Mouse (Mus musculus): ENCODE measurements around the gene Atp8b4. TPM values are rescaled to one million over a fixed set of nuclear protein-coding genes. Genes with fewer than 3 reads are reported as not detected.

The Atp8b4 gene
- total RNA-seq, 2 experiments from 2014 or later: not detected

DNA sequence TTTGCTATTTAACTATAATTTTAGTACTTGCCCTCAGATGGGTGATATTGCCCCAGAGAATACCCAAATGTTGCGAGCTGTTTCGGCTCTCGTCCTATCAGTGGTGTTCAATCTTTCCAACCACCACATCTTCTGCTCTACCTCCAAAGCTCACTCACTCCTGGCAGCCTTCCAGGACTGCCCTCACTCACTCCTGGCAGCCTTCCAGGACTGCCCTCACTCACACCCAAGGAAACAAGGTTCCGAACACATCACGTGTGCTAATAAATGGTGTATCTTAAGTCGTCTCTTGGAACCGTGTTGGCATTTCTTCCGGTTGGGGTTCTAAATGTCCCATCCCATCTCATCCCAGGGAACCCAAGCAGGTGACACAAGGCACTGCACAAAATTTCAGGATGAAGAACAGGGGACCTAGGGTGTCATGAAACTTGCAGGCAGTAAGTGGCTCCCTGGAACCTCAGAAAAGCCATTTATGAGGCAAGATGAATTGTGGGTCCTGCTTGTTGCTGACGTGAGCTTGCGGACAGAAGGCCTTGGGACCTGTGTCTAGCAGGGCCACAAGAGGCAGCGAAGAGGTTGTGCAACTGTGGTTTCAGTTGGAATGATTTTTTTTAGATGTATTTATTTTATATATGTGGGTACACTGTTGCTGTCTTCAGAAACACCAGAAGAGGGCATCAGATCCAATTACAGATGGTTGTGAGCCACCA is 19.6 kb upstream of the Atp8b4 start:
- Histone ChIP-seq H3K27ac (no peak overlapping the region), H3K4me3 (no peak overlapping the region)
- no peak for TF ChIP-seq CTCF (conservative IDR thresholded peaks at IDR 0.05)
- no peak for DNase-seq (ENCODE audit: low spot score in 2 of 2)

DNA sequence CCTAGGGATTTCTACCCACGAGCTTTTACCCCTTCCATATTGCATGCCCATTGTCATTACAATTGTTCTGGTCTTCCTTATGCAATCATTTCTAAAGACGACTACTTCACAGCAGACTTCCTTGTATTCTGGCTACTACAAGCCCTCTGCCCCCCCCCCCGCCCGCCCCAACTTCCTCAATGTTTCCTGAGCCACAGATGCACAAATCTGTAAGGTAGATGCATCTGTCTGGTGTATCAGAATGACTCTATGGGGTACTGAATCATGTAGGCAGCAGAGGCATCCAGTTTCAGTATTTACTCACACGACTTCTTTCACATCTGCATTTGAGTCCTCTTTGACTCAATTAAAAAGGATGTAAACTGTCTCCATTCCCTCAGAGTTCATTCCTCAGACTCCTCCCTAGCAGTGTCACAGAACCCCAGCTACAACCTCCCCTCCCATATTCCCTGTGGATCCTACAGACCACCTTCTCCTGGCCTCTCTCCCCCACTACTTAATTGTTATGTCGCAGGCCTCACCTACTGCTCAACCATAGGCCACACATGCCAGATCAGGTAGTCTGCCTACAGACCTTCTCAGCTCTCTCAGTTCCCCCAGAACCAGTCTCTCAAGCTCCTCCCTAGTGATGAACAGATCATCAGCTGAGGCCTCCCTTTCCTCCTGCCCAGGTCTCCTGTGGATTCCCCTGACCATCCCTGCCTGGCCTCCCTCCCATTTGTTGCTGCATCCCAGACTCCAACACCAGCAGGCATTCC is 14.8 kb upstream of the Atp8b4 start:
- Histone ChIP-seq H3K27ac (no peak overlapping the region), H3K4me3 (no peak overlapping the region)
- no peak for DNase-seq (ENCODE audit: low spot score in 2 of 2)
- no peak for TF ChIP-seq CTCF (conservative IDR thresholded peaks at IDR 0.05)

DNA sequence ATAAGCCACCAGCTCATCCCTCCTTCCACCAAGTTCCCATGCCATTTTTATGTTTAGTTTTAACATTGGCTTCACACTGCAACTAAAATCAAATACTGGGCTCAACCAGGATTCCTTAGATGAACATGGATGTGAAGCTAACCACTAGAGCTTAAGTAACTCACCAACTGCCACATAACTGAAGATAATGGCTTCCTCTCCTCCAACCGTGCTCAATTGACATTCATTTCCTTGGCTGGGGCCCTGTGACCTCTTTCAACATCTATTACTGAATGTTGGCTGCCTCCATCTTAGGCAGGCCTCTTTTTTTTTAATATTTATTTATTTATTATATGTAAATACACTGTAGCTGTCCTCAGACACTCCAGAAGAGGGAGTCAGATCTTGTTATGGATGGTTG is 7.8 kb upstream of the Atp8b4 start:
- Histone ChIP-seq H3K27ac (no peak overlapping the region), H3K4me3 (no peak overlapping the region)
- DNase-seq (ENCODE audit: low spot score in 2 of 2): no peak
- no peak for TF ChIP-seq CTCF (conservative IDR thresholded peaks at IDR 0.05)

DNA sequence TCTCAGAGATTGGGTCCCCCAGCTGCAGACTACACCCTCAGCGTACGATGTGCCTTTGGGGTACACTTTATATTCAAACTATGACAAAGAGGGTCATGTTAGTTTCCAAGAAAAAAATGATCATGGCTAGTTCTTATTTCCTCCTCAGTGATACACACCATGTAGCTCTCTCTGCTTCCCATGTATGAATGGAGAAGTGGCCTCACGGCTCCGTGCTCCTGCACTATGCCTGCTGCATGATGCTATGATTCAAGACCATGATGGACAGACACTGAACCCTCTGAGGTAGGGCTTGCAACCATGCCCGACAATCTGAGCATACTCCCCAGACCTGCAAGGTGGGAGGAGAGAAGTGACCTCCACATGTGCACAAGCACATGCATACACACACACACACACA is 7.0 kb upstream of the Atp8b4 start:
- DNase-seq (ENCODE audit: low spot score in 2 of 2): no peak
- Histone ChIP-seq H3K4me3 (no peak overlapping the region), H3K27ac (no peak overlapping the region)
- TF ChIP-seq CTCF (conservative IDR thresholded peaks at IDR 0.05): no peak

DNA sequence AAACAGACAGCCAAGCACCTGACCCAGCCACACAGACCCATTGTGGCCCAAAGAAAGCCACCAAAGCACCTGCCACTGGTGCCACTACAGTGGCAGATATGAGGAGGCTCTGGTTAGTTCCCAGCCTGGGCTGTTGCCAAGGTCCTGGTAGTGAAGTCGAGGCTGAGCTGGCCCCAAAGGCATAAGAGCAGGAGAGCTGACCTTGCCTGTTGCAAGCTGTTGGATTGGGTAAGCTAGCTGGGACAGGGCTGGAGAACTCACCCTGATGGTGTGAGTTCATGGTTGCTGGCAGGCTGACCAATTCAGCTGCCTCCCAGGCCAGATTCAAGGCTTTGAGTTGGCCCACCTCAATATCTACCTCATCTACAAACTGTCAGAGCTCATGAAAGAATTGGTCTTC is 4.7 kb upstream of the Atp8b4 start:
- DNase-seq (ENCODE audit: low spot score in 2 of 2): no peak
- TF ChIP-seq CTCF (conservative IDR thresholded peaks at IDR 0.05): no peak
- H3K27ac ChIP-seq: no peak overlapping the region
- H3K4me3 ChIP-seq: no peak overlapping the region

DNA sequence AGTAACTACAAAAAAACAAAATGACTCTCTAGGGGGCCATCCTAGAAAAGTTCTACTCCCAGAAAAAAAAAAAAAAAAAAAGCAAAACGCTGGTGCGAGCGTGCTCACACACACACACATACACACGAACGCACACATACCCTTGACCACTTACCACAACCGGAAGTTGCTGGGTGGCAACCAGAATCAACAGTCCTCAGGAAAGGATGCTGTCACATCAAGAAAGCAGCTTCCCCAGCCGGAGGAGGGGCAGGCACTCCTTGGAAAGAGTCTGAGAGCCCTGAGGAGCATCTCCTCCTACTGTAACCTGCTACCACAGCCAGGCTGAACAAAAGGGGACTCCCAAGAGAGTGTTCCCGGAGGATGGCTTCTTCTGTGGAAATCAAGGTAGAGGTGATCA is 744 bp downstream of the Atp8b4 start:
- DNase-seq (ENCODE audit: low spot score in 2 of 2): no peak
- H3K27ac ChIP-seq: no peak overlapping the region
- no peak overlapping the region for H3K4me3 ChIP-seq
- no peak for TF ChIP-seq CTCF (conservative IDR thresholded peaks at IDR 0.05)

DNA sequence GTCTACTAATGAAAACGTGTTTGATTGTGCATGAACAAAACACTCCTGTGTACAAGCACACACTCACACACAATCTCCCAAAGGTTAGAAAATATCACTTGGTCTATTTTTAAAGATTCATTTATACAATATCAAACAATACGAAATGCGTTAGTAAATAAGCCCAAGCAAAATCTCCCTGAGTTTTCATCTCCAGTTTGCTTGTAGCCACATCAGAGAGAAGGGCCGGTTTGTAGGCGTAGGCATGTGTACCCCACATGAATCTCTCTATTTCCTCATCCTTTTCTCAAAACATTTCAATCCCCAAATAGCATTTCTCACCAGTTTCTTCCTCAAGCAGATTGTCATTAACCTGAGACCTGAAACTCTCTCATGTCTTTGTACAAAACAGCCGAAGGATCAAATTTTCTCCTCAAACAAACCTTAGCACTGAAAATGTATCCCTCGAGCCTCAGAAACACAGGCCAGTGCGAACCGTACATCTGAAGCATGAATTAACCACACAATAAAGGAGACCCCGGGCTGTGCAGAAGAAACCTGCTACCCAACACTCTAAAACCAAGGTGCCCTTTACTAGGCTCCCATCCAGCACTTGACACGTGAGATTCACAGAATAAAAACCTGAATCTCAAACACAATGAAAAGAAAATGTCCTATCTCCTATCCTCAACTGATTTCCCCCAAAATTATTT is 1.6 kb downstream of the Atp8b4 start:
- Histone ChIP-seq H3K27ac (no peak overlapping the region), H3K4me3 (no peak overlapping the region)
- no peak for TF ChIP-seq CTCF (conservative IDR thresholded peaks at IDR 0.05)
- no peak for DNase-seq (ENCODE audit: low spot score in 2 of 2)

DNA sequence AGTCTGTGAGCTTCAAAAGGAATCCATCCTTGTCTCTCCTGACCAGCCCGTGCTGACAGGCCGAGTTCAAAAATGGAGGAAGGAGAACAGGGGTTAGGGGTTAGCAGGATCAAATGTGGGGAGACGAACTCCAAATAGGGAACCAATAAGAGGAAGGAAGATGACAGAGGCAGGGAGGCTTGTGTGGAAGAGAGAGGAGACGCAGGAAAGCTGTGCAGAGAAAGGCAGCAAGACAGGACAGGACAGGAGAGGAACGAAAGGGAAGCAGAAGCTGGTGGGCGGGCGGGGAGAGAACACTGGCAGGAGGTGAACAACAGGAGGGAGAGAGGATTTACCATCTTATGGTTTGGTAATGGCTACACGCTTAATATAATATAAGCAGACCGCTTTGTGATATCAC is 3.6 kb downstream of the Atp8b4 start:
- no peak for TF ChIP-seq CTCF (conservative IDR thresholded peaks at IDR 0.05)
- DNase-seq (ENCODE audit: low spot score in 2 of 2): no peak
- H3K4me3 ChIP-seq: no peak overlapping the region

DNA sequence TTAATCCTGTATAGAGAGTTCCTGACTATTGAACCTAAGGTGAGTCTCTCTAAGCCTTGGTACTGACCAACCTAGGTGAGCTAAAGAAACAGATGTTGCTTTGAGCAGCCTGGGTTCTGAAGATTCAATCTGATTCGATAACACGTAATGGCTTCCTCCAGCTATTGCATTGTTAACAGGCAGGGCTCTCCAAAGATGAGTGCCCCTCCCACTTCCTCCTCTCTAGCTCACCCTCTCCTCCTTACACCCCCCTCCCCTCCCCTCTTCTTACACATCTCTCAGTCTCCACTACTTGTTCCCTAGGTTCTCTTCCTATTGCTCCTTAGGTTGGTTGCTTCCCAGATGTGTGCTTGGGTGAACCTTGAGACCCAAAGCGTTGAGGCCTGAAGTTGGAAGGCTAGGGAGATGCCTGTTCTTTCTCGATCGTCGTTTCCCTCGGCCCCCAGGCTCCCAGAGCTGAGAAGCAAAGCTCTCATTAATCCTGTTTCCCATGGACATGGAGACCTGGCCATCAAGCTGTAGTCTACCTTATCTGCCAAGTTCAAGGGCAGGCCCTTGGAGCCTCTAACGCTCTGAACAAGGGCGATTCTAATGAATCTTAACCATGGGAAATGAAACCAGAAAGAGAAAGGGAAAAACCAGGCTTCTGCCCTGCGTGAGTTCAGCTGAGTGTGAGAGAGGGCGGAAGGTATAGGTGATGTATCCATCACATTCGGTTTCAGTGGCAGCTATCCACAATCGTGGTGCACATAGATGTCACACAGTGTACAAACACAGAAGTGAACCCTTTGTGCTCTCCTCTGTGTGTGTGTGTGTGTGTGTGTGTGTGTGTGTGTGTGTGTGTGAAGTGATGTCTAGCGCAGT is 4.4 kb downstream of the Atp8b4 start:
- DNase-seq (ENCODE audit: low spot score in 2 of 2): no peak
- Histone ChIP-seq H3K27ac (no peak overlapping the region), H3K4me3 (no peak overlapping the region)
- TF ChIP-seq CTCF (conservative IDR thresholded peaks at IDR 0.05): no peak

More for the DNA sequence above, 3.6 kb downstream of the Atp8b4 start:
- no peak overlapping the region for H3K27ac ChIP-seq

DNA sequence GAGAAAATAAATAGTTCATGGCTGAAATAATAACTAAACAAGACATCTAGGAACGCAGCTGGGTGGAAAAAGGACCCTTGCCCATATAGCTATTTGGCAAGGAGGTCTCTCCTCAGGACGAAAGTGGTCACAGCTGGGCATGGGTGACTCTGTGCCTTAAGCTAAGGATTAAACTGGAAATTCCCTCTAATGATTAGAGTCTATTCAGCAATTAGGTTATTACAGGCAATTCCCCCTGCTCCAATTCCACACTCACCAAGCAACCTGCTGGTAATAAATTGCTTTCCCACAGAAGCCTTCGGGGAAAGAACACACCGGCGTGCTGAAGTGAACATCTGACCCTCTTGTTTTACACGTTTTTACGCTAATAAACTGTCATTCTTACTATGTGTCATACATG is 5.2 kb downstream of the Atp8b4 start:
- H3K4me3 ChIP-seq: no peak overlapping the region
- DNase-seq (ENCODE audit: low spot score in 2 of 2): no peak
- no peak overlapping the region for H3K27ac ChIP-seq
- no peak for TF ChIP-seq CTCF (conservative IDR thresholded peaks at IDR 0.05)

DNA sequence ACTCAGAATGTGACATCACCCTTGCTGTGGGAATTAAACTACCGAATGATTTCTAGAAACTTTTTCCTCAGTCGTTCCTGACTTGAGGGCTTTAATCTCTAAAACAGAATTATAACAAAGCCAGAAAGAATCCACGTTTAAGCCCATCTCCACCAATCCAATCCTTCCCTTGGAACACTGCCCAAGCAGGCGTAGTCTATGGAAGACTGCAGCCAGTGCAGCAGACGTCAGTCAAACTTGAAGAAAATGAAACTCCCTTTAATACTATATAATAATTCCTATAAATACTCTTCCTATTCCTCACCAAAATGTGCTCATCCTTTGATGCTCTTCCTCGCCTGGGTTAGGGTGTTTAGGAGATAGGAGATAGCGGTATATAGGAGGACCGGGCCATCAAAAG is 7.2 kb downstream of the Atp8b4 start:
- H3K4me3 ChIP-seq: no peak overlapping the region
- no peak for TF ChIP-seq CTCF (conservative IDR thresholded peaks at IDR 0.05)
- DNase-seq (ENCODE audit: low spot score in 2 of 2): no peak
- no peak overlapping the region for H3K27ac ChIP-seq

DNA sequence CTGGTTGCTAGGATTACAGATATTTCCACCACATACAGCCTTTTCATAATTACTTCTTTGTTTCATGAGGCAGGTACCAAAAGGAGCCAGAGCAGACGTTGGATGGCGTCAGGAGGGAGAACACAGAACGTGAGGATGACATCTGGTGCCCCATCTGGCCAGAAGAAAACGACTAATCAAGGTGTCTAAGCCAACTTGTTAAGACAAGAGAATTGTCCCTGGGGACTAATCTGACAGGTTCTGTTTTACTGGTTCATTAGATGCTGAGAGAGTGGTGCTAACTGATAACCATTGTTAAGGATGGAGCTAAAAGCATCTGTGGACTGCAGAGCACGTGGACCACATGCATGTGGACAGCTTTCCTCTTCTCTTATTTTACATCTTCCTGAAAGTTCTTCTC is 7.8 kb downstream of the Atp8b4 start:
- no peak overlapping the region for H3K4me3 ChIP-seq
- no peak overlapping the region for H3K27ac ChIP-seq
- DNase-seq (ENCODE audit: low spot score in 2 of 2): no peak
- no peak for TF ChIP-seq CTCF (conservative IDR thresholded peaks at IDR 0.05)

DNA sequence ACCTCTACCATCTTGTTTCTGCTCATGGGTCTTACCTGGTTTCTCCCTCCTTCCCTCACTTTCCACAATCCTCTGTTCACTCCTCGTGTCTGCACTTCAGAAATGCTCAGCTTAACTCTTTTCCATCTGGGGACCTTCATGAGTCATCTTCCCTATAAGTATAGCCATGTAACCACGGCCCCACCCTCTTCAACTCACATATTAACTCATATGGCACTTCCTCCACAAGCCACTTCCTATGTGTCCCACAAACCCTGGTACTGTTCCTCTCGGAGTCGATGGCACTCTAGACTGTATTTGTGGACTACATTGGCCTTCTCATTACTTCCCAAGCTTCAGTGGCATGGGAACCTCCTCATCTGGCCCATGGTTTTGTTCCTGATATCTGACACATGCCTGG is 9.0 kb downstream of the Atp8b4 start:
- H3K27ac ChIP-seq: no peak overlapping the region
- no peak for DNase-seq (ENCODE audit: low spot score in 2 of 2)
- TF ChIP-seq CTCF (conservative IDR thresholded peaks at IDR 0.05): no peak
- H3K4me3 ChIP-seq: no peak overlapping the region
